Mouse (Mus musculus): ENCODE data around the gene Gm8237. TPM values are rescaled to one million over a fixed set of nuclear protein-coding genes. Genes with fewer than 3 reads are reported as not detected.
"Not testable (repeated sequence)": the region's sequence is repeated elsewhere in the genome, so short reads cannot be mapped to it uniquely, and the experiment has no call there.

The Gm8237 gene
- polyA plus RNA-seq (2014; fragmentation: Nextera tagmentation; extraction: Ambion mirVana): 0.10 TPM in 1 of 2 replicates, not detected in the other

DNA sequence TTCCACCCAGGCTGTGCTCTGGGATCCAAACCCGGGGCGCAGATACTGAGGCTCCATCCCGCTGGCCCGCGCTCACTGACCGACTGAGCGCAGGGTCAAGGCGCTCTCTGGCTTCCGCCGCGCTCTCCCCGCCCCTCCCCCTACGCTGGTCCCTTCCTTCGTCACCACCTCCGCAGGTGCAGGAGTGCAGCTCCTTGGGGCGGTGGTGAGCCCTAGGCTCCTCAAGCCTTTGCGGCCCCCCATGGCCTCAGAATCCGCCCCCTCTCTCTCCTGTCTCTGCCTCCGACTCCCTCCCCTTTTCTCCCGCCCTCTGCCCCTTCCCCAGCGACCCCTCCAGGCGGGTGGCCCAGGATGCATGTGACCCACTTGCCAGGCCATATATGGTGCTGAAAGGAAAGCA is at the start of gene Gm8237:
TSS of gene Gm8237 (minus strand) at position 142 of the 400 bp plus-strand sequence.
- not testable (repeated sequence) for H3K9me3 ChIP-seq (ENCODE audit: control insufficient read depth, low read length); H3K27ac ChIP-seq (ENCODE audit: low read depth, low read length); H3K36me3 ChIP-seq (ENCODE audit: control insufficient read depth, insufficient read depth, low read length); ATAC-seq (ENCODE audit: low FRiP score); H3K4me1 ChIP-seq (replicated peaks; ENCODE audit: control insufficient read depth, insufficient read depth, low read length); H3K27me3 ChIP-seq (ENCODE audit: control insufficient read depth, insufficient read depth, low read length)
- peak within 1 kb of the TSS; percentile 34 for H3K9ac ChIP-seq (ENCODE audit: low read depth, low read length)
- 5% methylated on average over 10 of the region's 22 CpGs for WGBS
- H3K4me3 ChIP-seq (ENCODE audit: low read depth, low read length): peak within 1 kb of the TSS; percentile 35
- H3K4me2 ChIP-seq (replicated peaks; ENCODE audit: low read depth, low read length): peak within 1 kb of the TSS; percentile 54
- DNase-seq (ENCODE audit: low spot score): peak; percentile 34

GRCm38 (mm10) chr14:5923276-5923675 is 43.1 kb upstream of the Gm8237 start:
- not testable (repeated sequence) for ATAC-seq (ENCODE audit: low FRiP score); H3K36me3 ChIP-seq (ENCODE audit: control insufficient read depth, insufficient read depth, low read length); DNase-seq (ENCODE audit: low spot score); H3K9ac ChIP-seq (ENCODE audit: low read depth, low read length); H3K27ac ChIP-seq (ENCODE audit: low read depth, low read length); H3K4me2 ChIP-seq (replicated peaks; ENCODE audit: low read depth, low read length); H3K27me3 ChIP-seq (ENCODE audit: control insufficient read depth, insufficient read depth, low read length); H3K9me3 ChIP-seq (ENCODE audit: control insufficient read depth, low read length); H3K4me3 ChIP-seq (ENCODE audit: low read depth, low read length); H3K4me1 ChIP-seq (replicated peaks; ENCODE audit: control insufficient read depth, insufficient read depth, low read length)
- 84% methylated on average over 7 of the region's 7 CpGs for WGBS

DNA sequence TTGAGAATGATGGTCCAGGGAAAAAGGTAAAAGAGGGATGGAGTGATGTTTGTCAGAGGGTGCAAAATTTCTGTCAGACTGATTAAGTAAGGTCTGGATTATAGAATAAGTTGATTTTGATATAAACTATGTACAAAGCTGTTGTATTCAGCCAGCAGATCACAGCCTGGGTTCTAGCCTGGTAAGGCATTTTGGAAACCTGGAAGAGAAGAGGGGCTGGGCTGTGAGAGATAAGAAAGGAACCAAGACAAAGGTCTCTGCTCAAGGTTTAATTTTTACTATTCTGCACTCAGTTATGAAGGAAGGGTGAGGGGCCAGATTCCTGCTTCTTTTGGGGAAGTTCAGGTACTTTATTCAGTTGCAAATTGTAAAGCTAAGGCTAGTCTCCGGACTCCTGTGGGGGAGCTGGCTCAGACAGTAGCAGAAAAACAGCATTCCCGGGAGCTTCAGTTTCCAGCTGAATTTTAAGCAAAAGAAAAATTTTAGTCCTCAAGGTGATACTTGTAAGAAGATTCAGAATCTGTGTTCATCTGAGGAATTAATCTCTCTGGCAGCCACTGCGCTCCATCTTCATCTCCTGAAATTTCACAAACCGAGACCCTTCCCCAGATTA is 38.3 kb upstream of the Gm8237 start:
- WGBS: 80% methylated on average over 4 of the region's 4 CpGs
- DNase-seq (ENCODE audit: low spot score); H3K27ac ChIP-seq (ENCODE audit: low read depth, low read length); H3K4me2 ChIP-seq (replicated peaks; ENCODE audit: low read depth, low read length); H3K9ac ChIP-seq (ENCODE audit: low read depth, low read length); ATAC-seq (ENCODE audit: low FRiP score); H3K9me3 ChIP-seq (ENCODE audit: control insufficient read depth, low read length); H3K4me1 ChIP-seq (replicated peaks; ENCODE audit: control insufficient read depth, insufficient read depth, low read length); H3K36me3 ChIP-seq (ENCODE audit: control insufficient read depth, insufficient read depth, low read length); H3K4me3 ChIP-seq (ENCODE audit: low read depth, low read length); H3K27me3 ChIP-seq (ENCODE audit: control insufficient read depth, insufficient read depth, low read length): not testable (repeated sequence)

- not testable (repeated sequence) for DNase-seq (ENCODE audit: low spot score); H3K27me3 ChIP-seq (ENCODE audit: control insufficient read depth, insufficient read depth, low read length); H3K4me1 ChIP-seq (replicated peaks; ENCODE audit: control insufficient read depth, insufficient read depth, low read length); H3K9ac ChIP-seq (ENCODE audit: low read depth, low read length); H3K4me2 ChIP-seq (replicated peaks; ENCODE audit: low read depth, low read length); H3K27ac ChIP-seq (ENCODE audit: low read depth, low read length); H3K4me3 ChIP-seq (ENCODE audit: low read depth, low read length); H3K9me3 ChIP-seq (ENCODE audit: control insufficient read depth, low read length); H3K36me3 ChIP-seq (ENCODE audit: control insufficient read depth, insufficient read depth, low read length); ATAC-seq (ENCODE audit: low FRiP score)
- 81% methylated on average over 2 of the region's 2 CpGs for WGBS
Observed at GRCm38 (mm10) chr14:5913701-5914100, 33.5 kb upstream of the Gm8237 start.

DNA sequence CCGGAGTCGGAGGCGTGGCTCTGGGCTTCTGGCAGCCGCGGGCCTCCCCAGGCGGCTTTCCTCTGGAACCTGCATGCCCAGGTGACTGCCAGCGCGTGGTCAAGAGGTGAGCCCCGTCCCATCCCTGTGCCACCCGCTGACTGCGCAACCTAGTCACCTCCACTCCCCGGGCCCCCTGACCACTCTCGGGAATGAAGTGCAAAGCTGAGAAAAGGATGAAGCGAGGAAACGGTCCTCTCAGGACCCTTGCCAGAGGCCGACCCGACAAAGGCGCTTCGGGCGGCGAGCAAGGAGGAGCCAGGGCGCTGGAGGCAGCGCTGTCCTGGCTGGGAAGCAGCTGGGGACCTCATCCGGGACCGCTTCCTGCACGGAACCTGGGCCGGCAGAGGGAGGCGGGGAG is 391 bp downstream of the Gm8237 start:
- H3K4me1 ChIP-seq (replicated peaks; ENCODE audit: control insufficient read depth, insufficient read depth, low read length); H3K27me3 ChIP-seq (ENCODE audit: control insufficient read depth, insufficient read depth, low read length); H3K36me3 ChIP-seq (ENCODE audit: control insufficient read depth, insufficient read depth, low read length); H3K27ac ChIP-seq (ENCODE audit: low read depth, low read length); ATAC-seq (ENCODE audit: low FRiP score); H3K9me3 ChIP-seq (ENCODE audit: control insufficient read depth, low read length): not testable (repeated sequence)
- Histone ChIP-seq H3K4me3 (ENCODE audit: low read depth, low read length) (peak overlapping the region; percentile 35), H3K9ac (ENCODE audit: low read depth, low read length) (peak overlapping the region; percentile 34; the same call in 1 of the 2 replicates), H3K4me2 (replicated peaks; ENCODE audit: low read depth, low read length) (peak overlapping the region; percentile 54)
- peak; percentile 40 for DNase-seq (ENCODE audit: low spot score)
- 3% methylated on average over 18 of the region's 28 CpGs for WGBS

DNA sequence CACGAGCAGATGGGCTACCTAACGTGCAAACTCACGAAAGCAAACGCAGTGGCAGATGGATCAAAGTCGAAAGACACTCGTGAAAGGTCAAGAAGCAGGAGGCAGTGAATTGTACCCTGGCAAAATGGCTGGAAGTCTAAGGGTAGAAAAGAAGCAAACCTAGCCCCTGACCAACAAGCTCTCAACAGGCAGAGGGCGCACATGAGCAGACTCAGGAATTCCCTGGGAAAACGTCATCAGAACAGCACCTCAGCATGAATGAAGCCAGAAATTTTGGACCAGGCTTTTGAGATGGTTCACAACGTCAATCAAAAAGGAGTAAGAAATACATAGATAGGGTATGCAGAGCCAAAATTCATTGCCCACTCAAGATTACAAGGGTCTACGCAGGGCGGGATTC is 1.0 kb downstream of the Gm8237 start:
- not testable (repeated sequence) for H3K4me3 ChIP-seq (ENCODE audit: low read depth, low read length); H3K27me3 ChIP-seq (ENCODE audit: control insufficient read depth, insufficient read depth, low read length); H3K4me1 ChIP-seq (replicated peaks; ENCODE audit: control insufficient read depth, insufficient read depth, low read length); H3K9ac ChIP-seq (ENCODE audit: low read depth, low read length); ATAC-seq (ENCODE audit: low FRiP score); H3K36me3 ChIP-seq (ENCODE audit: control insufficient read depth, insufficient read depth, low read length); H3K27ac ChIP-seq (ENCODE audit: low read depth, low read length); H3K9me3 ChIP-seq (ENCODE audit: control insufficient read depth, low read length); H3K4me2 ChIP-seq (replicated peaks; ENCODE audit: low read depth, low read length)
- peak; percentile 81 for DNase-seq (ENCODE audit: low spot score)
- whole genome bisulfite sequencing: 5% methylated on average over 5 of the region's 11 CpGs

DNA sequence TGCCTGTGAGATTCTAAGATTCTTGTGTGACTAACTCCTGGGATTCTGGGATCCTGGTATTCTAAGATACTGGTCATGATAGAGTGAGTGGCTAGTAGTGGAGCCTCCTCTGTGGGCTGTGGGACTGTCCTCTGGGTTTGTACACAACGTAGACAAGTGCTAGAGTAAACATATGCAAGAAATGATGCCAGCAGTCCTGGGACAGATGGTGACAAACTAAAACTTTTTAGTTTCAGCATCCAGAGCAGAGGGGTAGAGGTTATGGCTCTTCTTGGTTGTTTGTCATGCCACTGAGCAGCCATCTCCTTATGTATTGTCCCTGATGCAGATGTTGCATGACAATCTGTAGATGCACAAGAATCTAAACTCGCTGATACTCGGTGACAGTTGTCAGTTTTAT is 24.3 kb downstream of the Gm8237 start:
- not testable (repeated sequence) for H3K9ac ChIP-seq (ENCODE audit: low read depth, low read length); ATAC-seq (ENCODE audit: low FRiP score); H3K36me3 ChIP-seq (ENCODE audit: control insufficient read depth, insufficient read depth, low read length); H3K27me3 ChIP-seq (ENCODE audit: control insufficient read depth, insufficient read depth, low read length); H3K4me2 ChIP-seq (replicated peaks; ENCODE audit: low read depth, low read length); H3K4me1 ChIP-seq (replicated peaks; ENCODE audit: control insufficient read depth, insufficient read depth, low read length); H3K27ac ChIP-seq (ENCODE audit: low read depth, low read length); H3K4me3 ChIP-seq (ENCODE audit: low read depth, low read length); DNase-seq (ENCODE audit: low spot score); H3K9me3 ChIP-seq (ENCODE audit: control insufficient read depth, low read length)
- WGBS: 88% methylated on average over 3 of the region's 3 CpGs

DNA sequence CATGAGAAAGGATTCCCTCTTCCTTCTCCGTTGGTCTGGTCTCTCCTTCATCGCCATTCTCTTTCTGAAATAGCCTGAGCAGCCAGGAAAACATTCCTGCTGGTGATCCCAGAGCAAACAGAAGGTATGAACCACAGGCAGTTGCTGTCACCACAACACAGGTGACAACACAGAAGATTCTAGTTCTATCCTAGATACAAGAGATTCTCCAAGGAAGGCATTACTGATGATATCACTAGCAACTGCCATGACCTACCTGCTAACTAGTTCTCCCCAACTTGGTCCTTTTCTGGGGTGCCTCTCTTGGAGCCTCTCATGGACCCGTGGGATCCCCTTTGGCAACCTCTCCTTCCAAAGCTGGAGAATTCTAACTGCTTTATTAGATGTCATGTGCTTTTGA is 50.0 kb downstream of the Gm8237 start, which contains the start of gene Gm3424:
TSS of gene Gm3424 (minus strand) at position 101 of the 400 bp plus-strand sequence.
- not testable (repeated sequence) for H3K4me2 ChIP-seq (replicated peaks; ENCODE audit: low read depth, low read length); H3K9me3 ChIP-seq (ENCODE audit: control insufficient read depth, low read length); H3K27ac ChIP-seq (ENCODE audit: low read depth, low read length); H3K36me3 ChIP-seq (ENCODE audit: control insufficient read depth, insufficient read depth, low read length); H3K4me1 ChIP-seq (replicated peaks; ENCODE audit: control insufficient read depth, insufficient read depth, low read length); H3K9ac ChIP-seq (ENCODE audit: low read depth, low read length); H3K4me3 ChIP-seq (ENCODE audit: low read depth, low read length); H3K27me3 ChIP-seq (ENCODE audit: control insufficient read depth, insufficient read depth, low read length); DNase-seq (ENCODE audit: low spot score); ATAC-seq (ENCODE audit: low FRiP score)
- no CpG with 5 or more reads among the region's 3 CpGs for WGBS

GRCm38 (mm10) chr14:5812699-5813356 is 67.4 kb downstream of the Gm8237 start:
- WGBS: no CpG with 5 or more reads among the region's 47 CpGs
- H3K4me1 ChIP-seq (replicated peaks; ENCODE audit: control insufficient read depth, insufficient read depth, low read length); H3K36me3 ChIP-seq (ENCODE audit: control insufficient read depth, insufficient read depth, low read length); H3K4me3 ChIP-seq (ENCODE audit: low read depth, low read length); H3K27me3 ChIP-seq (ENCODE audit: control insufficient read depth, insufficient read depth, low read length); DNase-seq (ENCODE audit: low spot score); H3K27ac ChIP-seq (ENCODE audit: low read depth, low read length); H3K4me2 ChIP-seq (replicated peaks; ENCODE audit: low read depth, low read length); H3K9ac ChIP-seq (ENCODE audit: low read depth, low read length); H3K9me3 ChIP-seq (ENCODE audit: control insufficient read depth, low read length): not testable (repeated sequence)
- ATAC-seq (ENCODE audit: low FRiP score): peak; percentile 72; the same call in 1 of the 2 replicates
